Mouse (Mus musculus) spleen, postnatal 0 days (tissue): ENCODE data around the gene Frmd3. TPM values are rescaled to one million over a fixed set of nuclear protein-coding genes. Genes with fewer than 3 reads are reported as not detected.

ENCODE experiments used
- polyA plus RNA-seq: library from polyadenylated mRNA; unstranded; fragments of >200 nt; fragmentation: Nextera tagmentation; extraction: Ambion mirVana; gene quantifications from 2 replicates; pipeline ENCODE4 v1.2.1, GENCODE M21; 2015

Frmd3 gene
- 0.28 and 0.44 TPM in 2 replicates for polyA plus RNA-seq

DNA sequence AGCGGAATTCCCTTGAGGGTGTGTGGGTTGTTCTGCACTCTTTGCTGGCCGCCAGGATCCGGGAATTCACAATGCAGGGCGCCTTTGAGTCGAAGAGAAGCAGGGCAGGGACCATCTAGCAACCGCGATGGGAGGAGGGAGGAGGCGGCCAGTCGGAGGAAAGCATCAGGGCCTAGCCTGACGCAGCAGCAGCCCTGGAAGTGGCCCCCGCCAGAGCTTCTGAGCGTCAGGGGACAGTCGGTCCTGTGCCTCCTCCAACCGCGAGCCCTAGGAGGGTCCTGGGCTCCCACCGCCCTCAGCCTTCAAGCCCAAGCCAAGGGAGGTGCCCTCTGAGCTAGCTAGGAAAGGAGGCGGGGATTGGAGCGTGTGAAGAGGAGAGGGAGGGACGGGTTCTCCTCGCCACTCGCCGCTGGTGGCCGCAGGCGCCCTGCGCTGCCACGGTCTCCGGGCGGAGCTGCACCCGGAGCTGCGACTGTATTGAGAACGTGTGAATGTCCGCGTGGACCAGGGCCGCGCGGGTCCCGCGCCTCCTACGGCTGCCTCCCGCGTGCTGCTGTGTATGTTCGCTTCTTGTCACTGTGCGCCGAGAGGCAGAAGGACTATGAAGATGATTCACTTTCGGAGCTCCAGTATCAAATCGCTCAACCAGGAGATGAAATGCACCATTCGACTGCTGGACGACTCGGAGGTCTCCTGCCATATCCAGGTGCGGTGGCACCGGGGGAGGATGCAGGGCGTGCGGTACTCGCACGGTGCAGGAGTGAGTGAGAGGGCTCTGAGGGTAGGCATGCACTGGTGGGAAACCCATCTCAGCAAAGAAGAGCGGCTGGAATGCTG is at the start of gene Frmd3:
TSS of gene Frmd3 (plus strand) at position 232 of the 837 bp plus-strand sequence.

DNA sequence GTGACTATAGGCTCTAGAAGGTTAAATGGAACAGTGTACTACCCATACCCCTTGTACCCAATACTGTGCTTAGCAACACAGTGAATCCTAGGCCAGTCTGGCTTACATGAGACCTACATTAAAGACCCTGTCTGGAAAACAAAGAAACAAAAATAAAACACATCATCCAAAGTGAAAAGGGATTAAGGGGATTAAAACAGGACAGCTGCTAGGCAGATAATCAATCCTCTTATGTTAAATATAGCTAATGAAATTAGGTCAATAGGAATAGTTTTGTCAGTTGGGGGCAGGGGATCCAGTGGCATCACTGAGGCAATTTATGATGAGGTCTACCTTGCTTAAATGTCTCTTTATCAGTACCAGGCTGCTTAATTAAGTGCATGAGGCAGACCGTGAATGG is 228.9 kb downstream of the Frmd3 start, which contains the start of gene Kdm4c:
TSS of gene Kdm4c (plus strand) at position 322 of the 400 bp plus-strand sequence.

Other genes with a start within 250 kb of the Frmd3 start
- gene Rasef, start 222.4 kb upstream of the Frmd3 start, polyA plus RNA-seq = 0.05 and 0.22 TPM in 2 replicates
- gene Gm11758, start 137.2 kb upstream of the Frmd3 start, polyA plus RNA-seq = not detected in 2 replicates
- not detected in 2 replicates for gene Gm11757, start 122.3 kb upstream of the Frmd3 start, polyA plus RNA-seq
- not detected in 2 replicates for gene Gm13871, start 107.5 kb upstream of the Frmd3 start, polyA plus RNA-seq
- gene Gm11756, start 92.7 kb upstream of the Frmd3 start, polyA plus RNA-seq = not detected in 2 replicates
- not detected in 2 replicates for gene 2310002L09Rik, start 62.6 kb upstream of the Frmd3 start, polyA plus RNA-seq
- 6.0 and 6.1 TPM in 2 replicates for gene Kdm4c, start 229.1 kb downstream of the Frmd3 start, polyA plus RNA-seq